Mouse (Mus musculus): Measurements from ENCODE around the gene Neto2.
"Not testable (repeated sequence)": the region's sequence is repeated elsewhere in the genome, so short reads cannot be mapped to it uniquely, and the experiment has no call there.

Gene Neto2

GRCm38 (mm10) chr8:85700751-85701351 lies at the start of gene Neto2:
Neto2 (minus strand) TSS chr8:85700924.
- in situ Hi-C loops (cut with MboI, MseI) = loop anchor here in 1 of 2 experiments (5.0 kb wide), 1 partner anchor 886 kb away; no protein-coding TSS in a partner anchor

GRCm38 (mm10) chr8:85745053-85745452 lies 44.3 kb upstream of the Neto2 start:
- in situ Hi-C loops (cut with MboI, MseI) = no loop called here

GRCm38 (mm10) chr8:85730545-85730944 lies 29.8 kb upstream of the Neto2 start:
- in situ Hi-C loops (cut with MboI, MseI) = loop anchor here in 1 of 2 experiments (10.0 kb wide), 1 partner anchor 424 kb away; no protein-coding TSS in a partner anchor

GRCm38 (mm10) chr8:85717271-85717670 lies 16.5 kb upstream of the Neto2 start:
- in situ Hi-C loops (cut with MboI, MseI) = no loop called here

- in situ Hi-C loops (cut with MboI, MseI) = no loop called here
These were observed 16.0 kb upstream of the Neto2 start for GRCm38 (mm10) chr8:85716696-85717095.

GRCm38 (mm10) chr8:85706988-85707387 lies 6.3 kb upstream of the Neto2 start:
- in situ Hi-C loops (cut with MboI, MseI) = no loop called here

- in situ Hi-C loops (cut with MboI, MseI) = loop anchor here in 1 of 2 experiments (5.0 kb wide), 1 partner anchor 887 kb away; no protein-coding TSS in a partner anchor
These were observed 498 bp downstream of the Neto2 start for GRCm38 (mm10) chr8:85700101-85700750.

GRCm38 (mm10) chr8:85699051-85699450 lies 1.7 kb downstream of the Neto2 start:
- in situ Hi-C loops (cut with MboI, MseI) = loop anchor here in 1 of 2 experiments (5.0 to 25.0 kb wide), 2 partner anchors 663 to 883 kb away; partner anchors contain the start of gene Abcc12

- in situ Hi-C loops (cut with MboI, MseI) = loop anchor here in 1 of 2 experiments (5.0 kb wide), 2 partner anchors 63 to 213 kb away; no protein-coding TSS in a partner anchor
These were observed 35.6 kb downstream of the Neto2 start for GRCm38 (mm10) chr8:85665146-85665545.

- in situ Hi-C loops (cut with MboI, MseI) = no loop called here
These were observed 38.7 kb downstream of the Neto2 start for GRCm38 (mm10) chr8:85661995-85662394.

GRCm38 (mm10) chr8:85651201-85651600 lies 49.5 kb downstream of the Neto2 start:
- in situ Hi-C loops (cut with MboI, MseI) = no loop called here

- in situ Hi-C loops (cut with MboI, MseI) = loop anchor here in 1 of 2 experiments (10.0 kb wide), 1 partner anchor 1826 kb away; the partner anchor contains the start of gene Cbln1
These were observed 52.2 kb downstream of the Neto2 start for GRCm38 (mm10) chr8:85648553-85648952.

- in situ Hi-C loops (cut with MboI, MseI) = loop anchor here in 1 of 2 experiments (10.0 kb wide), 1 partner anchor 1830 kb away; the partner anchor contains the start of gene Cbln1
These were observed 55.6 kb downstream of the Neto2 start for GRCm38 (mm10) chr8:85644921-85645665.

- in situ Hi-C loops (cut with MboI, MseI) = no loop called here
These were observed 76.3 kb downstream of the Neto2 start for GRCm38 (mm10) chr8:85624450-85624849.

GRCm38 (mm10) chr8:85623246-85623645 lies 77.5 kb downstream of the Neto2 start:
- in situ Hi-C loops (cut with MboI, MseI) = no loop called here

GRCm38 (mm10) chr8:85618789-85619188 lies 81.9 kb downstream of the Neto2 start:
- in situ Hi-C loops (cut with MboI, MseI) = no loop called here

GRCm38 (mm10) chr8:85617125-85617524 lies 83.6 kb downstream of the Neto2 start:
- in situ Hi-C loops (cut with MboI, MseI) = not testable (repeated sequence)

GRCm38 (mm10) chr8:85608836-85609235 lies 91.9 kb downstream of the Neto2 start:
- in situ Hi-C loops (cut with MboI, MseI) = loop anchor here in 1 of 2 experiments (10.0 kb wide), 1 partner anchor 976 kb away; the partner anchor contains the start of gene Abcc12

GRCm38 (mm10) chr8:85607804-85608203 lies 92.9 kb downstream of the Neto2 start:
- in situ Hi-C loops (cut with MboI, MseI) = loop anchor here in 1 of 2 experiments (10.0 kb wide), 1 partner anchor 977 kb away; the partner anchor contains the start of gene Abcc12

- in situ Hi-C loops (cut with MboI, MseI) = loop anchor here in 1 of 2 experiments (10.0 kb wide), 1 partner anchor 978 kb away; the partner anchor contains the start of gene Abcc12
These were observed 93.8 kb downstream of the Neto2 start for GRCm38 (mm10) chr8:85606974-85607373.

GRCm38 (mm10) chr8:85606561-85606960 lies 94.2 kb downstream of the Neto2 start:
- in situ Hi-C loops (cut with MboI, MseI) = loop anchor here in 1 of 2 experiments (10.0 kb wide), 1 partner anchor 978 kb away; the partner anchor contains the start of gene Abcc12

Measured in T-helper 17 cell (primary cell).